Mouse (Mus musculus) bone marrow macrophage, adult 2 months (primary cell): ENCODE measurements around the gene Mmrn2. TPM values are rescaled to one million over a fixed set of nuclear protein-coding genes. Genes with fewer than 3 reads are reported as not detected.
"Not testable (repeated sequence)": the region's sequence is repeated elsewhere in the genome, so short reads cannot be mapped to it uniquely, and the experiment has no call there.

Experiments
- H3K27ac ChIP-seq: 2 replicates; pipeline ENCODE4 v1.5.1; 2012; ENCODE audit warnings: low read depth, low read length; ENCODE audit not compliant: insufficient read depth
- H3K4me1 ChIP-seq: 2 replicates; pipeline ENCODE4 v1.6.1; 2012; ENCODE audit warnings: low read length; ENCODE audit not compliant: control insufficient read depth, insufficient read depth
- H3K4me3 ChIP-seq: 2 replicates; pipeline ENCODE4 v1.5.1; 2012; ENCODE audit warnings: mild to moderate bottlenecking, low read length, moderate library complexity; ENCODE audit not compliant: insufficient read depth
- CTCF ChIP-seq: IDR thresholded peaks from 2 replicates; pipeline ENCODE4 v1.5.1; 2012; ENCODE audit warnings: low read depth, mild to moderate bottlenecking, low read length, moderate library complexity
- POLR2A ChIP-seq: IDR thresholded peaks from 2 replicates; pipeline ENCODE4 v1.6.1; 2012; ENCODE audit warnings: mild to moderate bottlenecking, low read depth, low read length, borderline replicate concordance
- polyA plus RNA-seq: library from polyadenylated mRNA; stranded (reverse); fragments of >200 nt; gene quantifications from 2 replicates; pipeline ENCODE4 v1.2.4, GENCODE M21; 2012; ENCODE audit not compliant: missing spikeins, insufficient read depth, insufficient read length

Mmrn2 gene
- polyA plus RNA-seq, 1 experiment: not detected

DNA sequence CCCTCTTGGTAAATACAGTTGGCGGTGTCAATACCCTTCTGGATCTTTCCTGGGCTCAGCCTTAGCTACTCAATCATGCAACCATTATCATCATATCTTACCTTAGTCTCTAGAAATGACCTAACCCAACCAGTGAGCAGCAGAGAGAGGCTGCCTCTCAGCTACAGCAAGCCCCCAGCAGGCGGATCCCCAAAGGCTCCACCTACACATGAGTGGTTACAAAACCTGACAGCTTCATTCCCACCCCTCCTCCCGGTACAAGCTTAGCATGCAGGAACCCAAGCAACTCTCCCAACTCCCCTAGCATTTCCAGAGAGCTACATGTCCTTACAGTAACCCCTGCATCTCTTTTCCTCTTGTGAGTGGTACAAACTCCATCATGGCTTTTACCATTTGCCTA, 24.8 kb downstream of the Mmrn2 start:
- H3K4me1 ChIP-seq: no peaks in the 10 kb centered on the region
- no peak overlapping the region for H3K4me3 ChIP-seq
- no peak for TF ChIP-seq POLR2A
- no peak for TF ChIP-seq CTCF
- no peak overlapping the region for H3K27ac ChIP-seq

DNA sequence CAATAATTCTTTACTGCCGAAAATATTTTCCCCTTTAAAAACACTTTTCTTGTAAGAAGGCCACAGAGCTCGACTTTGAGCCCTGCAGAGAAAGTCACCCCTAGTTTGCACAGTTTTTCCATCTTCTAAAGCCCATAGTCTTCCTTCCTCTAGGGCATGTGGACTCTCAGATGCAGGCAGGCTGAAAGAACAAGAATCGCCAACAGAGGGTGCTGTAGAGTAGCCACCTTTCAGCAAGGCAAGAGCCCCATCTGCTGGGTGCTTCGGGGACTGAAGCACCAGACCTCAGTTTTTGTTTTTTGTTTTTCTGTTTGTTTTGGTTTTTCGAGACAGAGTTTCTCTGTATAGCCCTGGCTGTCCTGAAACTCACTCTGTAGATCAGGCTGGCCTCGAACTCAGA, 25.9 kb downstream of the Mmrn2 start:
- Histone ChIP-seq H3K27ac (no peak overlapping the region), H3K4me3 (no peak overlapping the region), H3K4me1 (no peaks in the 10 kb centered on the region)
- TF ChIP-seq POLR2A (no peak), CTCF (peak; percentile 100)

DNA sequence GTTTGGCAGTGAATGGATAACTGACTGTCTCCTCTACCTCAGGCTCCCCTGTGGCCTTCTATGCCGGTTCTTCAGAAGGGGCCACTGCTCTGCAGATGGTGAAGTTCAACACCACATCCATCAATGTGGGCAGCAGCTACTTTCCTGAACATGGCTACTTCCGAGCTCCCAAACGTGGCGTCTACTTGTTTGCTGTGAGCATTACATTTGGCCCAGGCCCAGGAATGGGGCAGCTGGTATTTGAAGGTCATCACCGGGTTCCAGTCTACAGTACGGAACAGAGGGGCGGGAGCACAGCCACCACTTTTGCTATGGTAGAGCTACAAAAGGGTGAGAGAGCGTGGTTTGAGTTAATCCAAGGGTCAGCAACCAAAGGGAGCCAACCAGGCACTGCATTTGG, 27.6 kb downstream of the Mmrn2 start:
- no peaks in the 10 kb centered on the region for H3K4me1 ChIP-seq
- TF ChIP-seq POLR2A (no peak), CTCF (no peak)
- no peak overlapping the region for H3K27ac ChIP-seq
- H3K4me3 ChIP-seq: no peak overlapping the region

DNA sequence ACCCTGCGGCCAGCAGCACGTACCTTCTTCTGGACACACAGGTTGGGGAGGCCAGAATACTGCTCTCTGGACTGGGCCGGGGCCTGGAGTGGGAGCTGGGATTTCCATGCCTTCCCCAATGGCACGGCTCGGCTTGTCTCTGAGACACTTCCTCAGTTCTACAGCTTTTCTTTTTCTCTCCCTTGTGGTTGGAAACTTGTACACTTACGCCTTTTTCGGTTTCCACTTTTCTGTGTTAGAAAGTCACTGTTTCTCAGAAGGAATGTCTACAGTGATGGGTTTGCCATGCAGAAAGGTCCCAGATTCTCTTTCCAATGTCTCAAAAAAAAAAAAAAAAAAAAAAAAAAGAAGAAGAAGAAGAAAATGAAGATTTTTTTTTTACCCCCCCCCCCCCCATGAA, 28.2 kb downstream of the Mmrn2 start:
- no peaks in the 10 kb centered on the region for H3K4me1 ChIP-seq
- H3K4me3 ChIP-seq: no peak overlapping the region
- TF ChIP-seq POLR2A (no peak), CTCF (no peak)
- H3K27ac ChIP-seq: no peak overlapping the region

DNA sequence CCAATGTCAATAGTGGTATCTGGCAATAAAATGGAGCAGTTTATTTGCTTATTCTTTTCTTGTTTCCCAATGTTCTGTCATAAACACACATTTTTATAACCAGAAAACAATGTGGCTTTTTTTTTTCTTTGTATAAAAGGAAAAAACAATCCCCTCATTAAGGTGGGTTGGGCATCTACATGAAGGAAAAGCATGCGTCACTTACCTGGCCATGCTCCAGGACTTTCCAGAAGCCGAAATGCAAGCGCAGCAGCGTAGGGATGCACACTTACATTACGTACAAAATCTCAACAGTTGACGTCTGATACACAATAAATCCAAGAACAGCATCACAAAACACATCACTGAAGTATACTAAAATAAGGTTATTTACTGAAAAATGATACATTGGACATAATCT, 35.5 kb downstream of the Mmrn2 start:
- no peak overlapping the region for H3K4me3 ChIP-seq
- H3K4me1 ChIP-seq: no peaks in the 10 kb centered on the region
- H3K27ac ChIP-seq: no peak overlapping the region
- TF ChIP-seq POLR2A: no peak
- TF ChIP-seq CTCF: no peak

DNA sequence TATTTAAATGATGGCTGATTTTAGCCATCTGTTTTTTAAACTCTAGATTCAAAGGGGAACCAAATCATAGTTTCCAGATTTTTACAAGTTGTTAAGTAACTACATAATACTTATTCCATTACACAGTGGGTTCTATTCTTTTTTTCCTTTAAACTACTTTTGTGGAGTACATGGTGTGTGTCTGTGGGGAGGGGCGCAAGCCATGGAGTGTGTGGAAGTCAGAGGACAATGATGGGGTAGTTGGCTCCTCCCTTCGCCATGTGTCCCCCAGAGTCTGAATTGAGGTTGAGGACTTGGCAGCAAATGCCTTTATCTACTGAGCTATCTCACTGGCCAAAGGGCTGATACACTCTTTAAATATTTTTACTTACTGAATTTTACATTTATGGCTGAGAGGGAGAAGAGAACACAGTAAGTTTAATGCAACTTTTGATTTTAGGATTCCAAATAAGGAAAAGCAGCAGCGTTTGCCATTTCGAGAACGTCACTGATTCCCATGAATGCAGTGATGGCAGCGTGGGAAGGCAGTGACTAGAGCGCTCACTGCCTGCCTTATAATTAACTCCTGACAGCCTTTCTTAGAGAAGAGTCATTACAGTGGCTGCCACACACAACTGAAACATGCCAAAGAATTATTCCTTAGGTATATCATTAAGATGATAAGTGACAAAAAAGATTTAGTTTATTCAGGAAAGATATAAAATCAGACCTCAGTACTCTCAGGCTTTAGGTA, 37.1 kb downstream of the Mmrn2 start:
- Histone ChIP-seq H3K27ac (no peak overlapping the region), H3K4me3 (no peak overlapping the region), H3K4me1 (no peaks in the 10 kb centered on the region)
- TF ChIP-seq POLR2A: no peak
- no peak for TF ChIP-seq CTCF

DNA sequence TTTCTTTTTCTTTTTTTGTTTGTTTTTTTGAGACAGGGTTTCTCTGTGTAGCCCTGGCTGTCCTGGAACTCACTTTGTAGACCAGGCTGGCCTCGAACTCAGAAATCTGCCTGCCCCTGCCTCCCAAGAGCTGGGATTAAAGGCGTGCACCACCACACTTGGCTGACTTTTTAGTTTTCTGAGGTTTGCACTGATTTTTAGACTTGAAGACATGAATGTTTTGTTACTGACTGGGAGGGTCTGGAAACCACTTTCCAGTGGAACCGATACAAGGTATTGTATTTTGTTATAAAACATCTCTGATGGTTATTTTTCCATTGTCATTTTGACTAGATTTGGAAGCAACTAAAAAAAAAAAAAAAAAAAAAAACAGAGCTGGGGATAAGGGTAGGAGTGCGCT, 41.7 kb downstream of the Mmrn2 start:
- not testable (repeated sequence) for H3K4me3 ChIP-seq, H3K4me1 ChIP-seq, H3K27ac ChIP-seq

DNA sequence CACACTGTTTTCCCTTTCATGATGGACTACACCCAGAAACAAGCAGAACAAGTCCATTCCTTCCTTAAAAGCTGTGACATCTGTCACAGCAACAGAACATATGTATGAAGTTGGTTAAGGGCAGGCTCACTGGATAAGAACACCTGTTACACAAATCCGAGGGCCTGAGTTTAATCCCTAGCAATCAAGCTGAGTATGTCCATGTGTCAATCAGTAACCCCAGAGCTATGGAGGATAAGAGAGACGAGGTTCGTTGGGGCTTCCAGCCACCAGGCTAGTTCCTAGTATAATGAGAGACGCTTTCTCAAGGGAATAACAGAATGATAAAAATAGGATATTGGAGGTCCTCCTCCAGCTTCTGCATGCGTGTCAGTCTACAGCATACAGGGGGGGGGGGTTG, 42.2 kb downstream of the Mmrn2 start:
- H3K4me1 ChIP-seq: no peaks in the 10 kb centered on the region
- no peak overlapping the region for H3K27ac ChIP-seq
- no peak overlapping the region for H3K4me3 ChIP-seq
- no peak for TF ChIP-seq CTCF
- no peak for TF ChIP-seq POLR2A

DNA sequence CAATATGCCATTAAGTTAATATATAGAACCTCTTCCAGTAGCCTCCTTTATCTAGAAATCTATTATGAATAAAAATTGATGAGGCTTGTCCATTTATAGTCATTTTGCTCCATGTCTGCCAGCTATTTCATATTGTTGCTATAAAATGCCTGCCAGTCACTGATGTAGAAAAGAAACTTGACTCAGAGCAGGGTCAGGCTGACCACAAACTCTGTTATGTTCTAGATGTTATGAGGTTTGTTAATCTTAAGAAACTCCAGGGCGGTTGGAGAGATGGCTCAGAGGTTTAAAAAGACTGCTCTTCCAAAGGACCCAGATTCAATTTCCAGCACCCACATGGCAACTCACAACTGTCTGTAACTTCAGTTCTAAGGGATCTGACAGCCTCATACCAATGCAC, 45.8 kb downstream of the Mmrn2 start:
- TF ChIP-seq POLR2A (no peak), CTCF (no peak)
- Histone ChIP-seq H3K4me3 (no peak overlapping the region), H3K4me1 (no peaks in the 10 kb centered on the region), H3K27ac (no peak overlapping the region)

DNA sequence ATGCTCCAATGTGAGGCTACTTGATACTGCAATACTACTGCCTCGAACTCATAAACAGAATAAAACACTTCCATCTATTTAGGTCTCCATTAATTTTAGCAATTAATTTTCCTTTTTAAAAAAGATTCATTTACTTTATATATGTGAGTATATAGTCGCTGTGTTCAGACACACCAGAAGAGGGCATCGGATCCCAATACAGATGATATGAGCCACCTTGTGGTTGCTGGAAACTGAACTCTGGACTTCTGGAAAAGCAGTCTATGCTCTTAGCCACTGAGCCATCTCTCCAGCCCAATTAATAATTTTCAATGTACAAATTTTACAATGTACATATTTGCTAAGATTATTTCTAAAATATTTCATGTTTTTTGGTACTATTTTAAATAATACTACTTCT, 53.0 kb downstream of the Mmrn2 start:
- Histone ChIP-seq H3K27ac (no peak overlapping the region), H3K4me1 (no peaks in the 10 kb centered on the region), H3K4me3 (no peak overlapping the region)
- no peak for TF ChIP-seq POLR2A
- TF ChIP-seq CTCF: no peak

DNA sequence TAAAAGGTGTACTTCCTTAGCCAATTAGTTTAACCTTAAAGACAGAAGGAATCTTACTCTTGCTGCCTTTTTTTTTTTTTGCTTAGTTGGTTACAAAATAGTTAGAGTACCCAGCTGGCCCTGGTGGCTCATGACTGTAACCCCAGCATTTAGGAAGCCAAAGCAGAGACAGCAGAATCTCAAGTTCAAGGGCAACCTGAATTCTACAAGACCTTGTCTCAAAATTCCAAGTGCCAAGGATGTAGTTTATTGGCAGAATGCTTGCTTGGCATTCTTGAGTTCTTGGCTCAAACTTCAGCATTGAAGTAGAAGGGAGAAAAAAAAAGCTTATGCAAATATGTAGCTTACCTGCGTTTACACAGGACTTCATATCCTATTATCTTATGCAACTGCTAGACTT, 53.8 kb downstream of the Mmrn2 start:
- Histone ChIP-seq H3K4me1 (no peaks in the 10 kb centered on the region), H3K4me3 (no peak overlapping the region), H3K27ac (no peak overlapping the region)
- no peak for TF ChIP-seq POLR2A
- no peak for TF ChIP-seq CTCF
